Mouse (Mus musculus) CH12.LX (cell line): Measurements from ENCODE around the gene Atp5h.

Source experiments
- BHLHE40 ChIP-seq: IDR thresholded peaks from 2 replicates; pipeline ENCODE4 v1.6.1; 2011; ENCODE audit warnings: mild to moderate bottlenecking, low read depth, low read length, improper control_type of control experiment
- CHD1 ChIP-seq: IDR thresholded peaks from 2 replicates; pipeline ENCODE4 v1.6.1; 2012; ENCODE audit warnings: low read depth, low read length, improper control_type of control experiment, inconsistent platforms
- CTCF ChIP-seq, 2 experiments: IDR thresholded peaks in 1 of 2; conservative IDR thresholded peaks in 1 of 2; 2 replicates each; pipeline ENCODE4 v1.5.1; 2011 to 2012; ENCODE audit warnings: low read depth in 2 of 2, low read length in 2 of 2, improper control_type of control experiment in 1 of 2, inconsistent platforms in 1 of 2, mild to moderate bottlenecking in 1 of 2, moderate library complexity in 1 of 2
- EP300 ChIP-seq: IDR thresholded peaks from 2 replicates; pipeline ENCODE4 v1.6.1; 2011; ENCODE audit warnings: low read length, improper control_type of control experiment
- GABPA ChIP-seq: IDR thresholded peaks from 2 replicates; pipeline ENCODE4 v1.6.1; 2012; ENCODE audit warnings: low read depth, low read length, improper control_type of control experiment, inconsistent platforms; ENCODE audit not compliant: insufficient replicate concordance
- JUND ChIP-seq: conservative IDR thresholded peaks from 2 replicates; pipeline ENCODE4 v1.6.1; 2011; ENCODE audit warnings: low read depth, low read length, improper control_type of control experiment
- KAT2A ChIP-seq: IDR thresholded peaks from 2 replicates; pipeline ENCODE4 v1.6.1; 2012; ENCODE audit warnings: low read length, improper control_type of control experiment, inconsistent platforms; ENCODE audit not compliant: insufficient replicate concordance
- MAZ ChIP-seq: IDR thresholded peaks from 2 replicates; pipeline ENCODE4 v1.6.1; 2012; ENCODE audit warnings: low read depth, mild to moderate bottlenecking, inconsistent platforms, low read length, improper control_type of control experiment, moderate library complexity
- MEF2A ChIP-seq: IDR thresholded peaks from 2 replicates; pipeline ENCODE4 v1.6.1; 2014; ENCODE audit warnings: low read depth, mild to moderate bottlenecking, inconsistent platforms, low read length, improper control_type of control experiment, borderline replicate concordance
- MXI1 ChIP-seq: IDR thresholded peaks from 2 replicates; pipeline ENCODE4 v1.6.1; 2011; ENCODE audit warnings: mild to moderate bottlenecking, low read depth, low read length, improper control_type of control experiment
- POLR2A ChIP-seq: IDR thresholded peaks from 2 replicates; pipeline ENCODE4 v1.6.1; 2011; ENCODE audit warnings: low read depth, mild to moderate bottlenecking, improper control_type of control experiment, low read length
- SIN3A ChIP-seq: IDR thresholded peaks from 2 replicates; pipeline ENCODE4 v1.6.1; 2012; ENCODE audit warnings: low read length, improper control_type of control experiment, inconsistent platforms
- USF1 ChIP-seq: IDR thresholded peaks from 2 replicates; pipeline ENCODE4 v1.6.1; 2014; ENCODE audit warnings: low read depth, mild to moderate bottlenecking, inconsistent platforms, low read length, improper control_type of control experiment

- TF ChIP-seq CHD1 (no peak), MEF2A (no peak), CTCF (conservative IDR thresholded peaks at IDR 0.05 in 1 of 2, IDR thresholded peaks at IDR 0.05 in 1 of 2; ENCODE audit: low read depth in 2 of 2, low read length in 2 of 2) (no peak), POLR2A (no peak), MXI1 (no peak), BHLHE40 (no peak), JUND (no peak), EP300 (no peak), GABPA (no peak), KAT2A (no peak), MAZ (no peak), SIN3A (no peak), USF1 (no peak)
Measured at GRCm38 (mm10) chr11:115451781-115452241, 32.0 kb upstream of the Atp5h start.
